Mouse (Mus musculus): ENCODE measurements around the gene Ndufv1. TPM values are rescaled to one million over a fixed set of nuclear protein-coding genes. Genes with fewer than 3 reads are reported as not detected.
"Not testable (repeated sequence)": the region's sequence is repeated elsewhere in the genome, so short reads cannot be mapped to it uniquely, and the experiment has no call there.

The Ndufv1 gene
- total and polyA plus RNA-seq, 2 experiments from 2014 or later, result 137 to 271 TPM

- TF ChIP-seq CTCF (IDR thresholded peaks at IDR 0.05), result no peak
- Histone ChIP-seq H3K36me3 (ENCODE audit: insufficient read depth, low read length) (no peaks in the 10 kb centered on the region), H3K9me3 (ENCODE audit: low read length) (no peaks in the 10 kb centered on the region), H3K4me2 (ENCODE audit: low read depth, low read length, poor library complexity, severe bottlenecking) (no peak overlapping the region), H3K27ac (ENCODE audit: low read depth, low read length) (no peak overlapping the region), H3K4me1 (ENCODE audit: insufficient read depth, low read length) (no peaks in the 10 kb centered on the region), H3K4me3 (ENCODE audit: low read depth, low read length) (no peak overlapping the region), H3K9ac (replicated peaks; ENCODE audit: low read length, poor library complexity, severe bottlenecking) (no peak overlapping the region), H3K27me3 (ENCODE audit: insufficient read depth, low read length) (no peaks in the 10 kb centered on the region)
- no peak for DNase-seq (ENCODE audit: low spot score)
- 58% methylated on average over 3 of the region's 3 CpGs for WGBS
- no peak for ATAC-seq (ENCODE audit: low FRiP score)
Observed at GRCm38 (mm10) chr19:3967258-3967657, 45.3 kb downstream of the Ndufv1 start.

DNA sequence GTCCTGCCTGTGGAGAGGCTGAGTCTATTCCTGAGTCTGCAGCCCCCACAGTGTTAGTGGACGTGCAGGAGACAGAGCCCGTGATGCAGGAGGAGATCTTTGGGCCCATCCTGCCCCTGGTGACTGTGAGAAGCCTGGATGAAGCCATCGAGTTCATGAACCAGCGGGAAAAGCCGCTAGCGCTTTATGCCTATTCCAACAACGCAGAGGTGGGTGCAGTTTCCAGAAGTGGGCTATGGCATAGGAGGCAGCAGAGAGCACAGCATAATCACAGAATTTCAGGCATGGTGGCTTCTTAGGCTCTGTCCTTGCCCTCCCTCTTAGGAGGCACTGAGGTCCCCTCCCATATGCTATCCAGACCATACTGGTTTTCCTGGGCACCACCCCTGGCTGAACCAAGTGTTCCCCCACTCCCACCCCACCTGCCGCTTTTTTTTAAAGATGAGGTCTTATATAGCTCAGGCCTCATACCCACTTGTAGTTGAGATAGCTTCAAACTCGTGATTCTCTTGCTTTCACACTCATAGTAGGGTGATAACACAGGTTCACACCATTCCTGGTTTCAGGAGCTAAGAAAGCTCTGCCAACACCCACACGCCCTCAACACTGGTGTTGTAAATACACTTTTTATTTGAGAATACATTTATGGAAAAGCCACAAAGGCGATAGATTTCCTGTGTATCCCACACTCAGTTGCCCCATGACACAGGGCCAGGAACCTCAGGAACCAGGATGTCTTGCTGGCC is 46.1 kb downstream of the Ndufv1 start:
- Histone ChIP-seq H3K4me2 (ENCODE audit: low read depth, low read length, poor library complexity, severe bottlenecking) (no peak overlapping the region), H3K27me3 (ENCODE audit: insufficient read depth, low read length) (no peaks in the 10 kb centered on the region), H3K9me3 (ENCODE audit: low read length) (no peaks in the 10 kb centered on the region), H3K4me3 (ENCODE audit: low read depth, low read length) (no peak overlapping the region), H3K27ac (ENCODE audit: low read depth, low read length) (no peak overlapping the region), H3K36me3 (ENCODE audit: insufficient read depth, low read length) (no peaks in the 10 kb centered on the region), H3K4me1 (ENCODE audit: insufficient read depth, low read length) (no peaks in the 10 kb centered on the region), H3K9ac (replicated peaks; ENCODE audit: low read length, poor library complexity, severe bottlenecking) (no peak overlapping the region)
- no peak for ATAC-seq (ENCODE audit: low FRiP score)
- DNase-seq (ENCODE audit: low spot score), result peak; percentile 21
- WGBS, result 71% methylated on average over 11 of the region's 11 CpGs
- peak; percentile 42 for TF ChIP-seq CTCF (IDR thresholded peaks at IDR 0.05)

DNA sequence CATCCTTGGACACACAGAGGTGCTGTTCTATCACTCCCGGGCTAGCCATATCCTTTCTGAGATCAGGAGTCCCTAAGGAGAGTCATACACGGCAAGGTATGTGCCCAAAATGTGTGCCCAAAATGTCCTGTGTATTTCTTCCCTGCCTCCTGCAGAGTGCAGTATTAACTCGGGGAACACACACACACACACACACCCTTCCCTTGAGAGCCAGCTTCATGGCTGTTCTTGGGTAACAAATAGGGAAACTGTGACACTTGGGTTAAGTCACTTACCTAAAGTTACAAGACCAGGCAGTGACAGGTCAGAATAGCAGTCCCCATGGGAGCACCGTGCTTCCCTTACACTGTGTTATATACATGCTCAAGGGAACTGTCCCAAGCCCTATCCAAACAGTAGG is 48.6 kb downstream of the Ndufv1 start:
- H3K27me3 ChIP-seq (ENCODE audit: insufficient read depth, low read length), result no peaks in the 10 kb centered on the region
- no peak for TF ChIP-seq CTCF (IDR thresholded peaks at IDR 0.05)
- H3K4me2 ChIP-seq (ENCODE audit: low read depth, low read length, poor library complexity, severe bottlenecking), result no peak overlapping the region
- H3K4me1 ChIP-seq (ENCODE audit: insufficient read depth, low read length), result no peaks in the 10 kb centered on the region
- no peak overlapping the region for H3K27ac ChIP-seq (ENCODE audit: low read depth, low read length)
- ATAC-seq (ENCODE audit: low FRiP score), result no peak
- no peaks in the 10 kb centered on the region for H3K9me3 ChIP-seq (ENCODE audit: low read length)
- no peaks in the 10 kb centered on the region for H3K36me3 ChIP-seq (ENCODE audit: insufficient read depth, low read length)
- no peak overlapping the region for H3K4me3 ChIP-seq (ENCODE audit: low read depth, low read length)
- 76% methylated on average over 4 of the region's 4 CpGs for WGBS
- H3K9ac ChIP-seq (replicated peaks; ENCODE audit: low read length, poor library complexity, severe bottlenecking), result no peak overlapping the region
- no peak for DNase-seq (ENCODE audit: low spot score)

GRCm38 (mm10) chr19:3962469-3962868 is 50.1 kb downstream of the Ndufv1 start:
- 16% methylated on average over 2 of the region's 2 CpGs for WGBS

DNA sequence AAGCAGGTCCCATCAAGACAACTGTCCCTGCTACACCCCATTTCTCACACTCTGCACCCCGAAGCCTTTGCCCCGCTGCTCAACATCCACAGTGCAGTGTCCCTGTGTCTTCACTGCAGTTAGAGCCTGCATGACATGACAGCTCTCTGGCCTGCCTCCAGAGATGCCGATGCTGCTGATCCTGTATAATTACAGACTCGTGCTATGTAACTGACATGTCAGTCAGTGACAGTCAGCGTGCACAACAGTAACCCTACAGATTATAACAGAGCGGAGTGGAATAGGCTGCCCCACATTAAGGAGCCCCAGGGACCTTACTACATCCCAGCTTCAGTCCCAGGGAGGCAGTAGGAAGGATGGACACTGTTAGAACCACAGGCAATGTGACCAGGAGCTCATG is 50.8 kb downstream of the Ndufv1 start:
- DNase-seq (ENCODE audit: low spot score); H3K4me1 ChIP-seq (ENCODE audit: insufficient read depth, low read length); ATAC-seq (ENCODE audit: low FRiP score); H3K27ac ChIP-seq (ENCODE audit: low read depth, low read length); H3K4me3 ChIP-seq (ENCODE audit: low read depth, low read length); H3K36me3 ChIP-seq (ENCODE audit: insufficient read depth, low read length); H3K27me3 ChIP-seq (ENCODE audit: insufficient read depth, low read length); H3K9ac ChIP-seq (replicated peaks; ENCODE audit: low read length, poor library complexity, severe bottlenecking); H3K9me3 ChIP-seq (ENCODE audit: low read length); H3K4me2 ChIP-seq (ENCODE audit: low read depth, low read length, poor library complexity, severe bottlenecking): not testable (repeated sequence)
- 70% methylated on average over 6 of the region's 6 CpGs for WGBS

More at GRCm38 (mm10) chr19:3962469-3962868, 50.1 kb downstream of the Ndufv1 start:
- no peaks in the 10 kb centered on the region for H3K27me3 ChIP-seq (ENCODE audit: insufficient read depth, low read length)
- H3K36me3 ChIP-seq (ENCODE audit: insufficient read depth, low read length), result no peaks in the 10 kb centered on the region
- no peaks in the 10 kb centered on the region for H3K9me3 ChIP-seq (ENCODE audit: low read length)
- H3K4me1 ChIP-seq (ENCODE audit: insufficient read depth, low read length), result no peaks in the 10 kb centered on the region
- no peak overlapping the region for H3K27ac ChIP-seq (ENCODE audit: low read depth, low read length)
- H3K4me3 ChIP-seq (ENCODE audit: low read depth, low read length), result no peak overlapping the region
- ATAC-seq (ENCODE audit: low FRiP score), result no peak
- H3K9ac ChIP-seq (replicated peaks; ENCODE audit: low read length, poor library complexity, severe bottlenecking), result no peak overlapping the region
- TF ChIP-seq CTCF (IDR thresholded peaks at IDR 0.05), result peak; percentile 47; the same call in 1 of the 2 replicates
- H3K4me2 ChIP-seq (ENCODE audit: low read depth, low read length, poor library complexity, severe bottlenecking), result no peak overlapping the region
- no peak for DNase-seq (ENCODE audit: low spot score)

DNA sequence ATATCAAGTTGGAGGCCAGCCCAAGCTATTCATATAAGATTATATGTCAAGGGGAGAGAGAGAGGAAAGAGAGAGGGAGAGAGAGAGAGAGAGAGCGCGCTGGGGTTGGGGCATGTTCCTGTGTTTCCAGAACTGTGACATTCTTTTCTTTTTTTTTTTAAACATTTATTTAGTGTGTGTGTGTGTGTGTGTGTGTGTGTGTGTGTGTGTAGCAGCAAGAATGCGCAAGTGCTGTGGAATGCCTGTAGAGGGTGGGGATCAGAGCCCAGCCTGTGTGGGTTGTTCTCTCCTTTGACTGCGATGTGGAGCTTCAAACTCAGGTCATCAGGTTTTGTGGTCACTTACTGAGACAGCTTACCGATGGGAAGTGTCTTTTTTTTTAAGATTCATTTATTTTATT is 52.4 kb downstream of the Ndufv1 start:
- no peak for TF ChIP-seq CTCF (IDR thresholded peaks at IDR 0.05)
- Histone ChIP-seq H3K4me3 (ENCODE audit: low read depth, low read length) (no peak overlapping the region), H3K9ac (replicated peaks; ENCODE audit: low read length, poor library complexity, severe bottlenecking) (no peak overlapping the region), H3K36me3 (ENCODE audit: insufficient read depth, low read length) (no peaks in the 10 kb centered on the region), H3K9me3 (ENCODE audit: low read length) (no peaks in the 10 kb centered on the region), H3K4me1 (ENCODE audit: insufficient read depth, low read length) (no peaks in the 10 kb centered on the region), H3K27ac (ENCODE audit: low read depth, low read length) (no peak overlapping the region), H3K27me3 (ENCODE audit: insufficient read depth, low read length) (no peaks in the 10 kb centered on the region), H3K4me2 (ENCODE audit: low read depth, low read length, poor library complexity, severe bottlenecking) (no peak overlapping the region)
- whole genome bisulfite sequencing, result 92% methylated on average over 5 of the region's 5 CpGs
- DNase-seq (ENCODE audit: low spot score) (no peak), ATAC-seq (ENCODE audit: low FRiP score) (no peak)
